Mouse (Mus musculus) liver, postnatal 0 days (tissue): Measurements from ENCODE around the gene Rnf103.

Experiments
- CTCF ChIP-seq: sonication (generic); IDR thresholded peaks from 2 replicates; pipeline ENCODE4 v1.5.1; 2016; ENCODE audit warnings: antibody characterized with exemption, low read depth
- EP300 ChIP-seq: IDR thresholded peaks from 2 replicates; pipeline ENCODE4 v1.6.1; 2016; ENCODE audit warnings: antibody characterized with exemption, low read depth, mild to moderate bottlenecking

GRCm38 (mm10) chr6:71481136-71481535 is 12.6 kb upstream of the Rnf103 start:
- TF ChIP-seq CTCF (no peak), EP300 (no peak)
